Mouse (Mus musculus) erythroblast, adult 5-6 weeks (primary cell): ENCODE measurements around the gene Emc7. TPM values are rescaled to one million over a fixed set of nuclear protein-coding genes. Genes with fewer than 3 reads are reported as not detected.

Experiments
- ATAC-seq: replicated peaks from 2 replicates; pipeline ENCODE4 v1.8.0; 2016; ENCODE audit warnings: moderate number of reproducible peaks, mild to moderate bottlenecking, moderate TSS enrichment, inconsistent platforms; ENCODE audit not compliant: poor library complexity, low FRiP score, severe bottlenecking
- total RNA-seq, 2 experiments: library from RNA; stranded (forward) in 1 of 2; stranded (reverse) in 1 of 2; fragments of 150-400 nt in 1 of 2; fragments of 200-764, 138-1000 nt in 1 of 2; gene quantifications; 2 replicates each; pipeline versions ENCODE4 v1.2.3 to v1.2.4; 2015 to 2017; ENCODE audit warnings: low replicate concordance in 2 of 2

Emc7 gene
- total RNA-seq, 2 experiments from 2014 or later, result 2.8 to 4.2 TPM

- ATAC-seq, result no peak
Observed at GRCm38 (mm10) chr2:112513036-112513435, 58.2 kb downstream of the Emc7 start.

- no peak for ATAC-seq
Observed at GRCm38 (mm10) chr2:112516728-112517127, 61.9 kb downstream of the Emc7 start.

- no peak for ATAC-seq
Observed at GRCm38 (mm10) chr2:112517218-112517617, 62.4 kb downstream of the Emc7 start.

DNA sequence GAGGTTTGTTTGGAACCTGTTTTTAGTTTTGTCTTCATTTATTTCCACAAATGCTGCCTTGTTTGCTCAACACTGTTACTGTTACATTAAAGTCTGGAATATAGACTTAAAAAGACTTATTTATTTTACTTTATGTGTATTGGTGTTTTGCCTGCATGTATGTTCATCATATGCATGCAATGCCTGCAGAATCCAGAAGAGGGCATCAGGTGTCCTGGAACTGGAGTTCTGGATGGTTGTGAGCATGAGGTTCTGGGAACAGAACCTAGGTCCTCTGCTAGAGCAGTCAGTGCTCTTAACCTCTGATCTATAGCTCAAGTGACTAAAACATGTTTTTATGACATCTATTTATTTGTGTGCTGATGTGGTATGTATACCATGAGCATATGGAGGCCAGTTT, 63.7 kb downstream of the Emc7 start:
- 0 out of 2 replicates have a peak, but pooled peaks have one; percentile 46 for ATAC-seq

DNA sequence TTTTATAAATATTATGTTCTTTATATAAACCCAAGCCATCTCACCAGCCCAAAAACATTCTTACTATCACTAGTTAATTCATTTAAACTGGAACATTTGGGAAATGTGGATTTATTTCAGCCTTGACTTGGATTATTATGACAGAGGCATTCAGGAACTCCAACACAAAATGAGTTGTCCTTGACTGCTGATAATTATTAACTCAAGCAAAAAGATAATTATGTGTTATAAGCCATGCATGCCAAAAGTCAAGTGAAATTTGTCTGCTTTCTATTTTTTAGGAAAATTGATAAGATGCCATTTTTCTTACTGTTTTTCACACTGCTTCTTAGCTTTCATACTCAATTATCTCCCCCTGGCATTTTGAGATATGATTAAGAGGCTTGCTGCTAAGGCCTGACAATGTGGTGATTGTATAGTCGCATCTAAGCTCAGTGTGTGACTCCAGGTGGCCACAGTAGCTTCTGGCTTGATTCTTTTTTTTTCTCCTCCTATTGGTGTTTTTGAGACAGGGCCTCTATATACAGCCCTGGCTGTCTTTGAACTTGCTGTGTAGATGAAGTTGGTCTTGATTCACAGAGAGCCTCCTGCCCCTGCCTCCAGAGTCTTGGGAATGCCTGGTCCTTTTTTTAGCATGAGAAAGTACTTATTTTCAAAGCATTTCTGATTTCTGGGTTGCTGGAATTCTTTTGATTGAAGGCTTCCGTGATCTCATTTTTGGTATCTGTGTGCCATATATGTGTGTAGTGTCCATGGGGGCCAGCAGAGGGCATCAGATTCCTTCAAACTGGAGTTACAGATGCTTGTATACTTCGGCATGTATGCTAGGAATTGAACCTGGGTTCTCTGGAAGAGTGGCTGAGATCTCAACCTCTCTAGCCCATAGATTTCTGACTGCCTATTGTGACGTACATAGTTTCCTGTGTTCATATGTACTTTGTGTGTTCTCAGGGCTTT, 66.0 kb downstream of the Emc7 start:
- ATAC-seq, result no peak

Other genes with a start within 250 kb of the Emc7 start
- gene Lpcat4, start 215.5 kb upstream of the Emc7 start, total RNA-seq (2015; ENCODE audit: low replicate concordance), result 5.4 and 8.6 TPM in 2 replicates
- 2.6 and 5.4 TPM in 2 replicates for gene Lpcat4, start 215.5 kb upstream of the Emc7 start, total RNA-seq (2017; ENCODE audit: low replicate concordance)
- gene Nutm1, start 195.7 kb upstream of the Emc7 start, total RNA-seq (2015; ENCODE audit: low replicate concordance), result not detected in 2 replicates
- not detected in 2 replicates for gene Nutm1, start 195.7 kb upstream of the Emc7 start, total RNA-seq (2017; ENCODE audit: low replicate concordance)
- gene Nop10, start 193.1 kb upstream of the Emc7 start, total RNA-seq (2015; ENCODE audit: low replicate concordance), result 23.6 and 25.4 TPM in 2 replicates
- 28.3 and 33.6 TPM in 2 replicates for gene Nop10, start 193.1 kb upstream of the Emc7 start, total RNA-seq (2017; ENCODE audit: low replicate concordance)
- 94.7 and 134 TPM in 2 replicates for gene Slc12a6, start 189.2 kb upstream of the Emc7 start, total RNA-seq (2015; ENCODE audit: low replicate concordance)
- gene Slc12a6, start 189.2 kb upstream of the Emc7 start, total RNA-seq (2017; ENCODE audit: low replicate concordance), result 97.9 and 119 TPM in 2 replicates
- gene Gm21985, start 188.7 kb upstream of the Emc7 start, total RNA-seq (2015; ENCODE audit: low replicate concordance), result not detected in 2 replicates
- gene Gm21985, start 188.7 kb upstream of the Emc7 start, total RNA-seq (2017; ENCODE audit: low replicate concordance), result 0.60 and 8.5 TPM in 2 replicates
- gene Emc4, start 87.0 kb upstream of the Emc7 start, total RNA-seq (2015; ENCODE audit: low replicate concordance), result 8.6 and 14.0 TPM in 2 replicates
- 6.0 and 16.8 TPM in 2 replicates for gene Emc4, start 87.0 kb upstream of the Emc7 start, total RNA-seq (2017; ENCODE audit: low replicate concordance)
- 8.5 and 11.9 TPM in 2 replicates for gene Katnbl1, start 75.8 kb upstream of the Emc7 start, total RNA-seq (2015; ENCODE audit: low replicate concordance)
- gene Katnbl1, start 75.8 kb upstream of the Emc7 start, total RNA-seq (2017; ENCODE audit: low replicate concordance), result 2.0 and 8.1 TPM in 2 replicates
- gene Chrm5, start 25.8 kb downstream of the Emc7 start, total RNA-seq (2015; ENCODE audit: low replicate concordance), result not detected in 2 replicates
- not detected in 2 replicates for gene Chrm5, start 25.8 kb downstream of the Emc7 start, total RNA-seq (2017; ENCODE audit: low replicate concordance)
- 1.0 and 5.6 TPM in 2 replicates for gene Aven, start 38.0 kb downstream of the Emc7 start, total RNA-seq (2015; ENCODE audit: low replicate concordance)
- gene Aven, start 38.0 kb downstream of the Emc7 start, total RNA-seq (2017; ENCODE audit: low replicate concordance), result 4.9 and 6.3 TPM in 2 replicates